Mouse (Mus musculus): Measurements from ENCODE around the gene Btg4. TPM values are rescaled to one million over a fixed set of nuclear protein-coding genes. Genes with fewer than 3 reads are reported as not detected.

Btg4 gene
- polyA plus RNA-seq (2015; fragmentation: Nextera tagmentation; extraction: Ambion mirVana) = not detected in 2 replicates

- ATAC-seq (ENCODE audit: borderline replicate concordance, extremely low read depth, low FRiP score, low TSS enrichment) = no peak
- 86% methylated on average over 2 of the region's 2 CpGs for WGBS
- Histone ChIP-seq H3K4me2 (no peak within 1 kb of the TSS), H3K4me1 (no peaks in the 10 kb centered on the region), H3K9ac (no peak within 1 kb of the TSS), H3K27me3 (no peaks in the 10 kb centered on the region), H3K9me3 (no peaks in the 10 kb centered on the region), H3K27ac (no peak within 1 kb of the TSS), H3K36me3 (no peaks in the 10 kb centered on the region; the same call in 1 of the 2 replicates), H3K4me3 (no peak within 1 kb of the TSS)
Observed at GRCm38 (mm10) chr9:51060601-51061000, at the start of gene Btg4. TSS of gene Btg4 (plus strand) at chr9:51060901.

- no peaks in the 10 kb centered on the region for H3K27me3 ChIP-seq
- no peak overlapping the region for H3K4me3 ChIP-seq
- WGBS = 81% methylated on average over 1 of the region's 1 CpGs
- H3K9me3 ChIP-seq = no peaks in the 10 kb centered on the region
- H3K9ac ChIP-seq = no peak overlapping the region
- no peaks in the 10 kb centered on the region for H3K36me3 ChIP-seq
- H3K27ac ChIP-seq = no peak overlapping the region
- ATAC-seq (ENCODE audit: borderline replicate concordance, extremely low read depth, low FRiP score, low TSS enrichment) = no peak
- H3K4me2 ChIP-seq = no peak overlapping the region
- 0 out of 2 replicates have a peak, but pooled peaks cover 3% of the 10 kb centered on the region for H3K4me1 ChIP-seq
Observed at GRCm38 (mm10) chr9:51013644-51014043, 47.1 kb upstream of the Btg4 start.

GRCm38 (mm10) chr9:51015732-51016131 lies 45.0 kb upstream of the Btg4 start:
- H3K27me3 ChIP-seq = no peaks in the 10 kb centered on the region
- WGBS = 24% methylated on average over 4 of the region's 4 CpGs
- ATAC-seq (ENCODE audit: borderline replicate concordance, extremely low read depth, low FRiP score, low TSS enrichment) = no peak
- H3K4me1 ChIP-seq = no peaks in the 10 kb centered on the region
- no peak overlapping the region for H3K4me2 ChIP-seq
- no peaks in the 10 kb centered on the region for H3K36me3 ChIP-seq
- H3K4me3 ChIP-seq = no peak overlapping the region
- no peak overlapping the region for H3K27ac ChIP-seq
- H3K9me3 ChIP-seq = no peaks in the 10 kb centered on the region
- H3K9ac ChIP-seq = no peak overlapping the region

GRCm38 (mm10) chr9:51019670-51020069 lies 41.0 kb upstream of the Btg4 start:
- no peak for ATAC-seq (ENCODE audit: borderline replicate concordance, extremely low read depth, low FRiP score, low TSS enrichment)
- Histone ChIP-seq H3K9me3 (no peaks in the 10 kb centered on the region), H3K4me3 (no peak overlapping the region), H3K36me3 (no peaks in the 10 kb centered on the region), H3K4me1 (no peaks in the 10 kb centered on the region), H3K9ac (no peak overlapping the region), H3K27me3 (no peaks in the 10 kb centered on the region), H3K27ac (no peak overlapping the region), H3K4me2 (no peak overlapping the region)
- WGBS = 67% methylated on average over 7 of the region's 7 CpGs

GRCm38 (mm10) chr9:51020351-51020750 lies 40.4 kb upstream of the Btg4 start:
- H3K27me3 ChIP-seq = no peaks in the 10 kb centered on the region
- no peak overlapping the region for H3K4me2 ChIP-seq
- no peaks in the 10 kb centered on the region for H3K9me3 ChIP-seq
- no peaks in the 10 kb centered on the region for H3K4me1 ChIP-seq
- no peaks in the 10 kb centered on the region for H3K36me3 ChIP-seq
- H3K27ac ChIP-seq = no peak overlapping the region
- no peak overlapping the region for H3K4me3 ChIP-seq
- ATAC-seq (ENCODE audit: borderline replicate concordance, extremely low read depth, low FRiP score, low TSS enrichment) = no peak
- 53% methylated on average over 3 of the region's 3 CpGs for WGBS
- H3K9ac ChIP-seq = no peak overlapping the region

- H3K36me3 ChIP-seq = no peaks in the 10 kb centered on the region
- ATAC-seq (ENCODE audit: borderline replicate concordance, extremely low read depth, low FRiP score, low TSS enrichment) = no peak
- H3K4me1 ChIP-seq = no peaks in the 10 kb centered on the region
- no peak overlapping the region for H3K4me3 ChIP-seq
- H3K4me2 ChIP-seq = no peak overlapping the region
- H3K9ac ChIP-seq = no peak overlapping the region
- H3K9me3 ChIP-seq = no peaks in the 10 kb centered on the region
- H3K27ac ChIP-seq = no peak overlapping the region
- WGBS = 63% methylated on average over 4 of the region's 4 CpGs
- no peaks in the 10 kb centered on the region for H3K27me3 ChIP-seq
Observed at GRCm38 (mm10) chr9:51021123-51021795, 39.4 kb upstream of the Btg4 start.

- WGBS = 65% methylated on average over 1 of the region's 1 CpGs
- Histone ChIP-seq H3K4me1 (no peaks in the 10 kb centered on the region), H3K4me2 (no peak overlapping the region), H3K4me3 (no peak overlapping the region), H3K36me3 (no peaks in the 10 kb centered on the region), H3K27me3 (no peaks in the 10 kb centered on the region), H3K9me3 (no peaks in the 10 kb centered on the region), H3K27ac (no peak overlapping the region), H3K9ac (no peak overlapping the region)
- ATAC-seq (ENCODE audit: borderline replicate concordance, extremely low read depth, low FRiP score, low TSS enrichment) = no peak
Observed at GRCm38 (mm10) chr9:51026952-51027351, 33.7 kb upstream of the Btg4 start.

GRCm38 (mm10) chr9:51030147-51030546 lies 30.6 kb upstream of the Btg4 start:
- Histone ChIP-seq H3K27ac (no peak overlapping the region), H3K9me3 (no peaks in the 10 kb centered on the region), H3K4me3 (no peak overlapping the region), H3K4me1 (no peaks in the 10 kb centered on the region), H3K27me3 (no peaks in the 10 kb centered on the region), H3K36me3 (no peaks in the 10 kb centered on the region), H3K4me2 (no peak overlapping the region), H3K9ac (no peak overlapping the region)
- no peak for ATAC-seq (ENCODE audit: borderline replicate concordance, extremely low read depth, low FRiP score, low TSS enrichment)
- WGBS = 26% methylated on average over 1 of the region's 1 CpGs

- ATAC-seq (ENCODE audit: borderline replicate concordance, extremely low read depth, low FRiP score, low TSS enrichment) = no peak
Observed at GRCm38 (mm10) chr9:51031603-51032002, 29.1 kb upstream of the Btg4 start.

GRCm38 (mm10) chr9:51032291-51032690 lies 28.4 kb upstream of the Btg4 start:
- no peak for ATAC-seq (ENCODE audit: borderline replicate concordance, extremely low read depth, low FRiP score, low TSS enrichment)
- H3K36me3 ChIP-seq = no peaks in the 10 kb centered on the region
- no peaks in the 10 kb centered on the region for H3K27me3 ChIP-seq
- 62% methylated on average over 8 of the region's 8 CpGs for WGBS
- H3K9me3 ChIP-seq = no peaks in the 10 kb centered on the region
- H3K9ac ChIP-seq = no peak overlapping the region
- no peak overlapping the region for H3K4me3 ChIP-seq
- no peak overlapping the region for H3K27ac ChIP-seq
- no peak overlapping the region for H3K4me2 ChIP-seq
- H3K4me1 ChIP-seq = no peaks in the 10 kb centered on the region

More at GRCm38 (mm10) chr9:51031603-51032002, 29.1 kb upstream of the Btg4 start:
- H3K4me3 ChIP-seq = no peak overlapping the region
- 48% methylated on average over 6 of the region's 6 CpGs for WGBS
- no peak overlapping the region for H3K4me2 ChIP-seq
- H3K9me3 ChIP-seq = no peaks in the 10 kb centered on the region
- no peak overlapping the region for H3K9ac ChIP-seq
- no peak overlapping the region for H3K27ac ChIP-seq
- H3K4me1 ChIP-seq = no peaks in the 10 kb centered on the region
- no peaks in the 10 kb centered on the region for H3K36me3 ChIP-seq
- no peaks in the 10 kb centered on the region for H3K27me3 ChIP-seq

GRCm38 (mm10) chr9:51032785-51033529 lies 27.7 kb upstream of the Btg4 start:
- Histone ChIP-seq H3K9me3 (no peaks in the 10 kb centered on the region), H3K36me3 (no peaks in the 10 kb centered on the region), H3K27me3 (no peaks in the 10 kb centered on the region), H3K9ac (no peak overlapping the region), H3K27ac (no peak overlapping the region), H3K4me2 (no peak overlapping the region), H3K4me3 (no peak overlapping the region), H3K4me1 (no peaks in the 10 kb centered on the region)
- 63% methylated on average over 3 of the region's 3 CpGs for WGBS
- no peak for ATAC-seq (ENCODE audit: borderline replicate concordance, extremely low read depth, low FRiP score, low TSS enrichment)

GRCm38 (mm10) chr9:51041491-51041980 lies 19.2 kb upstream of the Btg4 start:
- Histone ChIP-seq H3K4me3 (no peak overlapping the region), H3K9me3 (no peaks in the 10 kb centered on the region), H3K27me3 (no peaks in the 10 kb centered on the region), H3K27ac (no peak overlapping the region), H3K9ac (no peak overlapping the region), H3K36me3 (no peaks in the 10 kb centered on the region), H3K4me1 (no peaks in the 10 kb centered on the region), H3K4me2 (no peak overlapping the region)
- WGBS = 84% methylated on average over 7 of the region's 7 CpGs
- ATAC-seq (ENCODE audit: borderline replicate concordance, extremely low read depth, low FRiP score, low TSS enrichment) = no peak
